Mouse (Mus musculus): ENCODE data around the gene Gm3448.
"Not testable (repeated sequence)": the region's sequence is repeated elsewhere in the genome, so short reads cannot be mapped to it uniquely, and the experiment has no call there.

Gm3448 gene

GRCm38 (mm10) chr17:15041175-15041729, at the start of gene Gm3448, which contains the start of the genes Ermard and Tcte3:
Gene Gm3448, minus strand, starts transcription at chr17:15041537.
Gene Ermard, plus strand, starts transcription at chr17:15041208.
Gene Tcte3, minus strand, starts transcription at chr17:15041488.
- in situ Hi-C loops (cut with MboI; ENCODE audit: low pct_unique_long_range_greater_than_20kb in 1 of 2, low sequenced_read_pairs in 2 of 2, unreplicated experiment in 1 of 2) = not testable (repeated sequence)

- in situ Hi-C loops (cut with MboI; ENCODE audit: low pct_unique_long_range_greater_than_20kb in 1 of 2, low sequenced_read_pairs in 2 of 2, unreplicated experiment in 1 of 2) = no loop called here
Measured at GRCm38 (mm10) chr17:15088591-15089001, 47.3 kb upstream of the Gm3448 start.

GRCm38 (mm10) chr17:15088166-15088565, 46.8 kb upstream of the Gm3448 start:
- in situ Hi-C loops (cut with MboI; ENCODE audit: low pct_unique_long_range_greater_than_20kb in 1 of 2, low sequenced_read_pairs in 2 of 2, unreplicated experiment in 1 of 2) = no loop called here

- in situ Hi-C loops (cut with MboI; ENCODE audit: low pct_unique_long_range_greater_than_20kb in 1 of 2, low sequenced_read_pairs in 2 of 2, unreplicated experiment in 1 of 2) = no loop called here
Measured at GRCm38 (mm10) chr17:15085006-15085405, 43.7 kb upstream of the Gm3448 start.

DNA sequence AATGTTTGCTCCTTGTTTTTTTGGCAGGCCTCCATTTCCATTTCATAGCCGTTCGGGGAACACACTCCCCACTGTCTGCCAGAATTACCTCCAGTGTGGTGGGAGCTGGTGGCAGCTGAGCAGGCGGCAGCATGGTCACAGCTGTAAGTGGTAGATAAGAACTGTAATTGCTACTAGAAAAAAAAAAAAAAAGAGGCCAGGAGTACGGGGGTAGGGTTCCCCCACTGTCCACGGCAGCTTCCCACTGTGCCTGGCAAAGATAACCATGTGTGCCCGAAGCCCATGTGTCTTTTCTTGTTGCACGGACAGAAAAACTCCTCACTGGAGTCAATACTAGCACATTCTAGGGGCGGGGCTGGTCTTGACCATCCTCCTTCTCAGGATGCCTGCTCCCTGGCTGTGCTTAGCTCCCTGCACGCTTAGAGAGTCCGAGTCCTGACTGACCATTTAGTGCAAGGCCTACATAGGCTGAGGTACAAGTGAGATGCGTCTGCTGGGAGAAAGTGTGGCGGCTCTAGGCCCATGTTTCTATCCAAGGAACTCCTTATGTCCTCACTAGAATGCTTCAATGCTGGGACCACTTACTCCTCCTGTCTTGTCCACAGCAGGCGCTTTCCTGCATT, 43.0 kb upstream of the Gm3448 start:
- in situ Hi-C loops (cut with MboI; ENCODE audit: low pct_unique_long_range_greater_than_20kb in 1 of 2, low sequenced_read_pairs in 2 of 2, unreplicated experiment in 1 of 2) = no loop called here

- in situ Hi-C loops (cut with MboI; ENCODE audit: low pct_unique_long_range_greater_than_20kb in 1 of 2, low sequenced_read_pairs in 2 of 2, unreplicated experiment in 1 of 2) = no loop called here
Measured at GRCm38 (mm10) chr17:15077536-15077935, 36.2 kb upstream of the Gm3448 start.

- in situ Hi-C loops (cut with MboI; ENCODE audit: low pct_unique_long_range_greater_than_20kb in 1 of 2, low sequenced_read_pairs in 2 of 2, unreplicated experiment in 1 of 2) = no loop called here
Measured at GRCm38 (mm10) chr17:15075033-15075432, 33.7 kb upstream of the Gm3448 start.

GRCm38 (mm10) chr17:15072211-15072610, 30.9 kb upstream of the Gm3448 start:
- in situ Hi-C loops (cut with MboI; ENCODE audit: low pct_unique_long_range_greater_than_20kb in 1 of 2, low sequenced_read_pairs in 2 of 2, unreplicated experiment in 1 of 2) = loop anchor here (25.0 kb wide), 2 partner anchors 315 to 390 kb away; partner anchors contain the start of genes Dll1 (in 1 of the 2) and Fam120b (in 1 of the 2)

DNA sequence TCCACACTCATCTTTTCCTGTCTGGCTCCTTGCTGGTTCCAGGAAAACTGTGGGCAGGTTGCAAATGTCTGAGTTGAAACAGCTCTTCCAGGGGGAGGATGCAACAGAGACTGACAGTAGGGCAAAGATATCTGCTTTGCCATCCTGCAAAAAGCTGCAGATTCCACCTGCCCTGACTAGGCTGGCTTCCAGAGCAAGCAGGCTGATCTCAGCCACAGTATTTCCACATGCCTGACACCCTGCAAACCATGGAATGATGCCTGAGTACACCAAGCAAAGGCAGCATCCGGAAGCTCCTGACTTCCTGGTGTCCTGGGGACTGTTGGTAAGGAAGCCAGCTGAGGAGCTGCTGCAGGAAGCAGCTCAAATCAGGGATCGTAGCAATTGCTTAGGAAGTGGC, 27.8 kb upstream of the Gm3448 start:
- in situ Hi-C loops (cut with MboI; ENCODE audit: low pct_unique_long_range_greater_than_20kb in 1 of 2, low sequenced_read_pairs in 2 of 2, unreplicated experiment in 1 of 2) = loop anchor here (25.0 kb wide), 2 partner anchors 318 to 393 kb away; partner anchors contain the start of genes Dll1 (in 1 of the 2) and Fam120b (in 1 of the 2)

DNA sequence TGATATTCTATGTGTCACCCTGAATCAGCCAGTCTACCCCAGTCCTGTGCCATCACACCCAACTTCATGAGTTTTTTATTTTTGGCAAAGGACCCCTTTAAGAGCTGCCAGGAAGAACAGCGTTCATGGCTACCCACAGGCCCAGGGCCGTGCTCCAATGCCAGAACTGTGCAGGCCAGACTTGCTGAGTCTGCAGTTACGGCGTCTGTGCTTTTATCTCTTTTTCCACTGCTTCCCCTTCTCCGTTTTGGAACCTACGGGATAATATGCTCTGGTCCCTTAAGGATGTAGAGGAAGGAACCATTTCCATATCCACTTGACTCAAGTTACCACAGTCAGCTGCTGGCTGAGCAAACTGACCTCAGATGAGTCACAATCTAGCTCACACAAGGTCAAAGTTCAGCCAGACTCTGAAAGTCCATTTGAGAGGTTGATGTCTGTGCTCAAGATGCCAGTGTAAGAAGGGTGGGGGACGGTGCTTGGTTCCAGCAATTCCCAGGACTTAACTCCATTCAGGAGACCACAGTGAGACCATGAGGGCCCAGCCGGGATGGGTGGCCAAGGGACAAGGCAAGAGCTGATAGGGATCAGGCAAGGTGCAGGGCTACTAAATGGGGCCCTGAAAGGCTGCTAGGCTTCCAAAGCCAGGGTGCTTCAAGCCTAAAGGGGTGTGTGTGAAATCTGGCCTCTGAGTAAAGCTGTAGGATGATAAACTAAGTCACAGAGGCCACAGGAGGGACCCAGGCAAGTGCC, 26.9 kb upstream of the Gm3448 start:
- in situ Hi-C loops (cut with MboI; ENCODE audit: low pct_unique_long_range_greater_than_20kb in 1 of 2, low sequenced_read_pairs in 2 of 2, unreplicated experiment in 1 of 2) = loop anchor here (25.0 kb wide), 2 partner anchors 319 to 394 kb away; partner anchors contain the start of genes Dll1 (in 1 of the 2) and Fam120b (in 1 of the 2)

DNA sequence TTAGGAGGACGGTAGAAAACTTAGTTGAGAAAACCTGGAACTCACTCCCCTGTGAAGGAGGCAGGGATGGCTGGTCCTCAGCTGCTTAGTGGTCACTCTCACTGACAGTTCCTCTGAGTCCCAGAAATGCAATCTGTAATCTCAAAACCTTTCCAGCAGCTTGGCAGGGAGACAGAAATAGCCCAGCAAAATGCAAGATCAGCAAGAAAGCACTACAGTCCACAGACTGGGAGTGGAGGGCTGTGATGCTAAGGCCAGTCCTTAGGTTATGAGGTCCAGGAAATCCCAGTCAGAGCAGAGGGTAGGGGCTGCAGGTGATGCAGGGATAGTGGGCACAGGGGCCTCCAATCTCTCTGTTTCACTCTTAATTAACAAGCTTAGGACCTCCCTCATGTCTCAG, 25.6 kb upstream of the Gm3448 start:
- in situ Hi-C loops (cut with MboI; ENCODE audit: low pct_unique_long_range_greater_than_20kb in 1 of 2, low sequenced_read_pairs in 2 of 2, unreplicated experiment in 1 of 2) = loop anchor here (25.0 kb wide), 2 partner anchors 320 to 395 kb away; partner anchors contain the start of genes Dll1 (in 1 of the 2) and Fam120b (in 1 of the 2)

DNA sequence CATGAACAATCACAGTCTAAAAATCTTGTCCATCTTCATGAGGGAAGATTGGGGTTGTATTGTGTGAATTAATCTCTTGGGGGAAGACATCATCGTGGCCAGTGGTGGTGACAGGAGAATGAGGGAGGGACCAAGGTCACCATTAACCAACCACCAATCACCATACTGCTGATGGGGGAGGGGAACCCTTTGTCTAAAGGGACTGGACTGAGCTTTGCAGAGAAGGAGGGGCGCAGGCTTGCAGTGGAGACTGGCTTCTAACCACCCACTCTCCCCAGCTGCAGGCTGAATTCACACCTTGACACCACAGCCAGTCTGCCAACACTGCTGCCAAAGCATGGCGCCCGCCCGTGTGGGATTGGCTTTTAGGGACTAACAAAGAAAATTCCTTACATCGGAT, 24.7 kb upstream of the Gm3448 start:
- in situ Hi-C loops (cut with MboI; ENCODE audit: low pct_unique_long_range_greater_than_20kb in 1 of 2, low sequenced_read_pairs in 2 of 2, unreplicated experiment in 1 of 2) = loop anchor here (25.0 kb wide), 2 partner anchors 321 to 396 kb away; partner anchors contain the start of genes Dll1 (in 1 of the 2) and Fam120b (in 1 of the 2)

DNA sequence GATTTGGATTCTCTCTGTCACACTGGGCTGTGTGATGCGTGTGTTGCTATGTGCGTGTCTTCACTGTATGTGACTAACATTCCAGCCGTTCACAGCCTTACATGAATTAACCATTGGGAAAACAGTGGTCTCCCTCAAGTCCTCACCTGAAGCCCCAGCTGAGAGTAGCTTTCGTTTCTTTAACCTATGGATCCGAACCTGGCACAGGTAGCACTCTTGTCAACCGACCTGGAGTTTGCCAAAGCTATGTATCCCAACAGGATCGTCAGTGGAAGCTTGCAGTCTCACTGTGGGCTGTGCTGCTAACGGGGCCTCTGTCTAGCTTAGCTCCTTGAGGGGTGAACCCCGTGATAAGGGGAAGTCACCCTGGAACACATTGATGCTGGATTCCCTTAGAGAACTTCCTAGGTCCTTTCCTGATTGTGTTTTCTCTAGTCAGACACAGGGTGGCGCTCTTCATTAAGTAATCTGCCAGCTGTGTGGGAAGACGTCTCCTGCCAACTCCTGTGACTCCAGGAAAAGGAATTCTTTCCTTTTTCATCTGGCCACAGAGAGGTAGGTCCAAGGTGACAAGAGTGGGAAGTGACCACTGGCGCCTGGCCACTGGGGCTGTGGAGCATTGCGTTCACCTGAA, 24.2 kb upstream of the Gm3448 start:
- in situ Hi-C loops (cut with MboI; ENCODE audit: low pct_unique_long_range_greater_than_20kb in 1 of 2, low sequenced_read_pairs in 2 of 2, unreplicated experiment in 1 of 2) = loop anchor here (25.0 kb wide), 2 partner anchors 322 to 397 kb away; partner anchors contain the start of genes Dll1 (in 1 of the 2) and Fam120b (in 1 of the 2)

DNA sequence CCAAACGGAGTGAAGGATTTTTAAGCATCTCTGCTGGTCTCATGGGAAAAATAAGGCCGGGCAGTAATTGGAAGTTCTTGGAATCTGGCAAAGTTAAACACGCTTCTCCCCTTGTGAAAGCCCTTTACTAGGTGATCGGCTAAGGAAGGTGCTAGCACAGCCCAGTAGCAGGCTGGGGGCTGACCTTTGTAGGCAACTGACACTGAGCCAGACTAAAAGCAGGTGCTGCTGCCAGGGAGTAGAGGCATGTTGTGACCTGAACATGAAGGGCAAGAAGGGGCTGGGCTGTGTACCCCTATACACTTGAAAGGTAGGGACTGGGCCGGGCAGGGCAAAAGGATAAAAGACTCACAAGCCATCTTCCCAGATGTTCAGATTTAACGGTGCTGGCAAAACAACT, 19.0 kb upstream of the Gm3448 start:
- in situ Hi-C loops (cut with MboI; ENCODE audit: low pct_unique_long_range_greater_than_20kb in 1 of 2, low sequenced_read_pairs in 2 of 2, unreplicated experiment in 1 of 2) = loop anchor here (25.0 kb wide), 2 partner anchors 327 to 402 kb away; partner anchors contain the start of genes Dll1 (in 1 of the 2) and Fam120b (in 1 of the 2)

GRCm38 (mm10) chr17:15059646-15060045, 18.3 kb upstream of the Gm3448 start:
- in situ Hi-C loops (cut with MboI; ENCODE audit: low pct_unique_long_range_greater_than_20kb in 1 of 2, low sequenced_read_pairs in 2 of 2, unreplicated experiment in 1 of 2) = loop anchor here (25.0 kb wide), 2 partner anchors 328 to 403 kb away; partner anchors contain the start of genes Dll1 (in 1 of the 2) and Fam120b (in 1 of the 2)

GRCm38 (mm10) chr17:15058161-15058591, 16.8 kb upstream of the Gm3448 start:
- in situ Hi-C loops (cut with MboI; ENCODE audit: low pct_unique_long_range_greater_than_20kb in 1 of 2, low sequenced_read_pairs in 2 of 2, unreplicated experiment in 1 of 2) = loop anchor here (25.0 kb wide), 2 partner anchors 329 to 404 kb away; partner anchors contain the start of genes Dll1 (in 1 of the 2) and Fam120b (in 1 of the 2)

DNA sequence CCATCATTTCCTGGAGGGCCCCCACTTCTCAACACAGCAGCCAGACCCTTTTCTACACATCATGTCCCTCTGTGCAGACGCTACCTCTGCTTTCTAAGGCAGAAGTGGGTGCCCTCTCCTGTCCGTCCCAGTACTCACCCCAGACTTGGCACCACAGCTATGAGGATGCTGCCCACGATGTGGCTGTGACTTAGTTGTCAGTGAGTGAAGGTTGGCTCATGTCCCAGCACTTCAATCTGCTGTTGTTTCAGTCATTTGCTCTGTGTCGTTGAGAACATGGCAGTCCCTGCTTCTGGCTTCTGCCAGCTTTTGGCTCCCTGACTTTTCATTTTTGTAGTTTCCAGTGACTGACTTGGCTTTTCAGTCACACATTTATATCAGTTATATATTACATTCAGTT, 14.6 kb upstream of the Gm3448 start:
- in situ Hi-C loops (cut with MboI; ENCODE audit: low pct_unique_long_range_greater_than_20kb in 1 of 2, low sequenced_read_pairs in 2 of 2, unreplicated experiment in 1 of 2) = loop anchor here (25.0 kb wide), 2 partner anchors 331 to 406 kb away; partner anchors contain the start of genes Dll1 (in 1 of the 2) and Fam120b (in 1 of the 2)

DNA sequence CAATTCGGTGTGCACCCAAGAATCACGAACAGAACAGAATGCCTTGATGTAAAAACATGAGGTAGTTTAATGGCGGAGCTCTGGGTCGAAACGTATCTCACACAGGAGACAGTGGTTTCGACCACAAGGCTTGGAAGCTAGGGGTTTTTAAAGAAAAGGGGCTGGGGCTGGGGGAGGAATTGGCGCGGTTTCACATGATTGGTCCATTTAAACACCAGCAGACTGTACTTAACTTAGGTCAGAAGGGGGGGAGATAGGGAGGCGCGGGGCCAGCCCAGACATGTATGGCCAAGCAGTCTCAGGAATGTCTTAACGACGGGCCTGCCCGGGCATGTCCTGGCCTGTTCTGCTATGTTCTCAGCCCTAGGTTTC, 12.5 kb upstream of the Gm3448 start:
- in situ Hi-C loops (cut with MboI; ENCODE audit: low pct_unique_long_range_greater_than_20kb in 1 of 2, low sequenced_read_pairs in 2 of 2, unreplicated experiment in 1 of 2) = loop anchor here (25.0 kb wide), 2 partner anchors 333 to 408 kb away; partner anchors contain the start of genes Dll1 (in 1 of the 2) and Fam120b (in 1 of the 2)
